Mouse (Mus musculus): ENCODE measurements at regions not wholly inside any gene's neighbourhood (a gene's known extent, or its start where the extent isn't known, plus 50 kb on each side); places are given as distances from the start of the nearest gene placed in this dataset.

DNA sequence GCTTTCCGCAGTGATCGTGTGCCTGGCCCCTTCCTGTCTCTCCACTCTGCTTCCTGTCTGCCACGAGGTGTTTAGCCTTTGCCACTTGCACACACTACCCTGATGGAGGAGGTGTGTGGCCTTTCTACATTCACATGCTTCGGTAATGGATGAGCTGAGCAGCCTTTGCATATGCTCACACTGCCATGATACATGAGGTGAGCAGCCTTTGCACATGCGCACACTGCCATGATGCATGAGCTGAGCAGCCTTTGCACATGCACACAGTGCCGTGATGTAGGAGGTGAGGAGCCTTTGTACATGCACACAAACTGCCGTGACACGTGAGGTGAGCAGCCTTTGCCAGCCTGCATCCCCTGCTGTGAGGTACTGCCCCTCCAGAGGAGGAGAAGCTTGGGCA lies 58.3 kb downstream of the Erv3 start:
- intact Hi-C loops (cut with DNase I): no loop called here
- no peak for DNase-seq

DNA sequence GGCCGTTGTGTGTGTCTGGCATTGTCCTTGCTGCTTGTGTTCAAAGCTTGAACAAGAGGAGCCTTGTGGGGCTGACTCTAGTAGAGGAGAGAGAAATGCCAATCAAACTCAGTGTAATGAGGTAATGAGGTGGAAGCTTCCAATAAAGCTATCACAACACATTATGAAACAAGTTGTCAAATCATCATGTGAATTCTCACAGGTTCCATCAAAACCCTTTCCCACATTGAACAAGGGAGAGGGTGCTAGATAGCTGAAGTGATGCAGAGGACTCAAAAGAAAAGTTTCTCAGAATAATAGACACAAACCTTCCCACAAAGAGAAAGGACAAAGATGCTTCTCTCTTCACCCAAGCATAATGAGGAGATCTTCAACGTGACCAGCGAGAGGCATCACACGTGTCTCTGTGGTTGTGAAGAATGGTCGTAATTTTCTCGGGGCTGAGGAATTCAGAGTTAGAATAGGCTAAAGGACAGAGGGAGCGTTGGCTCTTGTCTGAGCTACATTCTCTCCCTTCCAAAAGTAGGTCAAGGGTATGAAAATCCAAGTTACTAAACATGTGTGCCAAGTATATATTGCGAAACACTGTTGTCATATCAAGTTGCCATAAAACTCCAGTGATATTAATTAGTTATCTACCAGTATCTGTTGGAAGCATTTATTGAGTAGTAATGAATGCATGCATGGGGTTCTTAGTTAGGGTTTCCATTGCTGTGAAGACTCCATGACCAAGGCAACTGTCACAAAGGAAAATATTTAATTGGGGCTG lies 59.2 kb downstream of the Erv3 start:
- intact Hi-C loops (cut with DNase I): no loop called here
- DNase-seq: no peak

DNA sequence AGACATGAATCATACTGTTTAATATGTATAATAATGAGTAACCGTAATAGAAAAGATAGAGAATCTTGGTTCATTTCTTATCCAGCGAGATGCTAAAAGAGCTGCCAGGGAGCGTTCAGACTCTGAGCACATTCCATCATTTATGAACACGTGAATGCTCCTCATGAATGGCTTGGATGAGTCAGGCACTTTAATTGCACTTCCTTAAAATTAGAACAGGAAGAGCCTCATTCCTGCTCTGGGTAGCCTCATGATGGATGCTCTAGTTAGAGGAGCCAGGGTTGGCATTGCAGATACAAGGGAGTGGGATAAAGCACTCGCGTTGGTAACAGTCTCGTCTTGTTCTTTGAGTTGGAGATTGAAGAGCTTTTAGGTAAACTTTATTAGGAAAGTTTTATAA lies 60.1 kb downstream of the Erv3 start:
- intact Hi-C loops (cut with DNase I): no loop called here
- DNase-seq: no peak

GRCm38 (mm10) chr2:131797001-131797693 lies 62.4 kb downstream of the Erv3 start:
- intact Hi-C loops (cut with DNase I): no loop called here

DNA sequence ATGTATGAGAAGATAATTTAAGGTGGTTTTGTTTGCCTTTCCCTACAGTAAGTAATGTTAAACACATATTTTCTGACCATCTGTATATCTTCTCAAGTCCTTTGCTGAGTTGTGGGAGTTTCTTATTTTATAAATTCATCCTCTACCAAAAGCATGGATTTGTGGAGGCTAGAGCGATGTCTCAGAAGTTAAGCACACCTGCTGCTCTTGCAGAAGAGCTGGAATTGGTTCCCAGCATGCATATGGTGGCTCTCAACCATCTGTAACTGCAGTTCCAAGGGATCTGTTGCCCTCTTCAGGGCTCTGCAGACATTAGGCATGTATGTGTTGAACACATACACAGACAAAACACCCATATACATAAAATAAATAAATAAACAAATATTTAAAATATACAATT lies 84.2 kb downstream of the Erv3 start:
- no peak for DNase-seq
- intact Hi-C loops (cut with DNase I): no loop called here

More at GRCm38 (mm10) chr2:131797001-131797693, 62.4 kb downstream of the Erv3 start:
- no peak for DNase-seq

DNA sequence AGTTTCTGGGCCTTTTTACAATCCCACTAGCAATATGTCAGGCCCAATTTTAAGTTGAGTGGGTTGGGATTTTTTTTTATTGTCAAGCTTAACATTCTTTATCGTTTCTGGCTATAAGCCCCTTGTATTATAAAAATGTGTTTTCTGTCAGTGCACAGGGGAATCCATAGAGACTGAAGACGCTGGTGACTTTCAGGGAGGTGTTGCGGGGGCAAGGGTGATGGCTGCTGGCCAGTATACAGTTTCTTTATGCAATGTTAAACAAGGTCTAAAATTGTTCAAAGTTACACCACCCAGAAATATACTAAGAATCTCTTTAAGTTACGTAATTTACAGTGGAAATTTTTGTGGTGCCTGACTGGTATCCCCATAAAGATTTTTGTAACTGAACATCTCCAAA lies 85.9 kb downstream of the Erv3 start:
- DNase-seq: no peak

DNA sequence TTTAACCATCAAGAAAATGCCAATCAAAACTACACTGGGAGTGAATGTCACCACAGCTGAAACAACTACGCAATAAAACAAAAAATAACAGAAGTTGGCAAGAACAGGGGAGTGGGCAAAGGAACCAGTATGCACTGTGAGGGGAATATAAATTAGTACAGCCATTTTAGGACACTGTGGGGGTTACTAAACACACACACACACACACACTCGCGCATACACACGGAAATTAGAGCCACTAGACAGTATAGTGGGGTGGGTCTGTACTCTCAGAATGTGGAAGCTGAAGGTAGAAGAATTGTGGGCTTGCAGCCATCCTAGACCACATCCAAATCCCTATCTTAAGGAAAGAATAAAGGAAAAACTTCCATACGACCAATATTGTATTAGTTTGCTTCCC lies 87.4 kb downstream of the Erv3 start:
- intact Hi-C loops (cut with DNase I): loop anchor here (5.0 kb wide), 1 partner anchor 210 kb away; the partner anchor contains the start of gene Adra1d

More for the DNA sequence above, 85.9 kb downstream of the Erv3 start:
- intact Hi-C loops (cut with DNase I): loop anchor here (5.0 kb wide), 1 partner anchor 211 kb away; the partner anchor contains the start of gene Adra1d

DNA sequence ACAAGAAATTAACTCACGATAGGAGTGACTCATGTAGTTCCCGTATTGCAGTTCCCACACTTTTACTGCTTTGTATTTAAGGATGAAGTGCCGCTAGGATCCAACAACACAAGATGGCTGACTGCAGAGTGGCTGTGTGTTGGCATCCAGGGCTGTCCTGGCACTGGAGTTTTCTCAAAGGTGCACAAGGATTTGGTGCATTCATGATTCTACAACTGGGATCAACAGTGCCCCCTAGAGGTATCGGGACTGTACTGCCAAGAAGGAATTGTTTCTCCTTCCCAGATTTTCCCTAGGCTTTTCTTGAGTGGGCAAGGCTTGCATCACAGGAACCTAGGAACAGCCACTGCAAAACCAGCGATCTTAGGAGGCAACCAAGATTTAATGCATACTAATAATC lies 88.7 kb downstream of the Erv3 start:
- intact Hi-C loops (cut with DNase I): loop anchor here (2.0 to 5.0 kb wide), 2 partner anchors 209 to 226 kb away; partner anchors contain the start of gene Adra1d
- DNase-seq: peak in 1 of 2 experiments; percentile 11

More for the DNA sequence above, 87.4 kb downstream of the Erv3 start:
- no peak for DNase-seq

GRCm38 (mm10) chr2:131769656-131770210 lies 89.8 kb downstream of the Erv3 start:
- no peak for DNase-seq
- intact Hi-C loops (cut with DNase I): loop anchor here (2.0 to 5.0 kb wide), 2 partner anchors 207 to 225 kb away; partner anchors contain the start of gene Adra1d

- intact Hi-C loops (cut with DNase I): no loop called here
- DNase-seq: no peak
Observed at GRCm38 (mm10) chr2:131766500-131766899, 93.0 kb downstream of the Erv3 start.

- intact Hi-C loops (cut with DNase I): no loop called here
Observed at GRCm38 (mm10) chr2:131761507-131761906, 98.0 kb downstream of the Erv3 start.

DNA sequence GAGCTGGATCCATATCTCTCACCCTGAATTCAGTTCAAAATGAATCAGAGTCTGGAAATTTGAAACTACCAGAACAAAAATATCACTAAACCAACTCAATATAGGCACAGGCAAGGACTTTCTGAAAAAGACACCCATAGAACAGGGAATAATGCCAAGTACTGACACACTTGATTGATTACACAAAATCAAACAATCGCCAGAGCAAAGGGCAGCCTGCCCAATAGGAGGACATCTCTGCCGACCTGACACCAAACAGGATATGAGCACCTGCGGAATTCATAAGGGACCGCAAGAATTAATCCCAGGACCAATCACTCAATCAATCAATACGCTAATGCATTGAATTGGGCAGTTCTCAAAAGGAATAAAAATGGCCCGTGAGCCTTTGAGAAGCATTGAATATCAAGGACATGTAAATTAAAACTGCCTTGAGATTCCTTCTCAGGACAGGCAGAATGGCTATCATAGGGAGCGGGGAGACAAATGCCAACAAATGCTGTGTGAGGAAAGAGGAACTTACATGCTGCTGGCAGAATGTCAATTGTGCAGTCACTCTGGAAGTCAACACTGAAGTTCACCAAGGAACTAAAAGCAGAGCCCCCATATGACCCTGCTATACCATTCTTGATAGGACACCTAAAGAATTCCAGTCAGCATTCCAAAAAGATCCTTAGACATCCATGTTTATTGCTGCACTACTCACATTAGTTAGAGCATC lies 102.2 kb downstream of the Erv3 start:
- DNase-seq: no peak
- intact Hi-C loops (cut with DNase I): no loop called here

More at GRCm38 (mm10) chr2:131761507-131761906, 98.0 kb downstream of the Erv3 start:
- DNase-seq: no peak

DNA sequence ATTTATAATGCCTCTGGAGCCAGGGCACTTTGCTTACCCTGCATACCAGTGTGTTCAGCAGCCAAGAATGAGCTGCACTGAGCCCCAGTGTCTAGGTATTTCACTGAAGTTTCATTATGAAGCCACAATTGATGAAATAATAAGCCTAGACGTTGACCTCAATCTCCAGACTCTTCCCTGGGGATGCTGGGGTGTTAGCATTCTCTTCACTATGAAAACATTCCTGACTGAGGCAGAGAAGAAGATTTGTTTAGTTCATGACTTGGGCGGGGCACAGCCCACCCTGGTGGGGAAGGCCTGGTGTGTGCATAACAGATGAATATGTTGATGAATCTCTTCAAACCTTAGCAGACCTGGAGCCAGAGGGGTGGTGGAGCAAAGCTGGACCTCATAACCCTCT lies 104.4 kb downstream of the Erv3 start:
- intact Hi-C loops (cut with DNase I): no loop called here
- no peak for DNase-seq

- intact Hi-C loops (cut with DNase I): no loop called here
Observed at GRCm38 (mm10) chr2:131753436-131753835, 106.1 kb downstream of the Erv3 start.

GRCm38 (mm10) chr2:131750679-131751078 lies 108.9 kb downstream of the Erv3 start:
- intact Hi-C loops (cut with DNase I): no loop called here
- DNase-seq: no peak

More at GRCm38 (mm10) chr2:131753436-131753835, 106.1 kb downstream of the Erv3 start:
- DNase-seq: no peak

GRCm38 (mm10) chr2:131750206-131750605 lies 109.3 kb downstream of the Erv3 start:
- DNase-seq: no peak
- intact Hi-C loops (cut with DNase I): no loop called here

DNA sequence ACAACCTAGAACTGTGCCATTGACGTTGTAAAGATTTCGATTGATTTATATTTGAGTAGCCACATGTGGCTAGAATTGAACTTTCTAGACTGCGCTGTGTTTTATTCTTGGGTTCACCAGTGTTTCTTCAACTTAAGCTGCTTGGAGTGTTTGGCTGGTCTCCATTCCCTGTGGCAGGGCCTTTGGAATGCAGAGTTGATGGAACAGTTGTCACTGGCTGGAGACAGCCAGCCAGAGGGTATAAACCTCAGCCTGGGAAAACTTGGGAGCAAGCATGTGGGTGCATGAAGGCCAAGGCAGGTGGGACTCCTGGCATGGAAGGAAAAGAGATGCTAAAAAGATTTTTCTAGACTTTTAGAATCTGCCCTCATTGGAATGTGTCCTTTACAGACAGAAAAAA lies 109.8 kb downstream of the Erv3 start:
- intact Hi-C loops (cut with DNase I): no loop called here
- DNase-seq: no peak

DNA sequence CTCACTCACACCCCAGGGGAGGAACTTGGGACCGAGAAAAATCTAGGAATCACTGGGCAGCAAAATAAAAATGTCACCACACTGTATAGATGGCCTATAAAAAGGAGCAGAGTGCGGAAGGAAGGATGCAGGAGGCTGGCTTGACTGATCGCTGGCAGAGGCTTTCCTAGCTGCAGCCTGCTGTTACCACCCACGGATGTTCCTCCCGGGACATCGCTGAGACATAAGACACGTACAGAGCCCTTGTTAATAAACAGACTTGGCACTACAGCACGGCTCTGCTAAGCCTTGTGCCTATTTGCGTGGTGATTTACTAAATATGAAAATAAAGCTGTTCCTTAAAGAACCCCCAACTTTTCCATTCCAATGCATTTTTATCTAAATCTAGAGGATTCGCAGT lies 110.8 kb downstream of the Erv3 start:
- intact Hi-C loops (cut with DNase I): no loop called here
- no peak for DNase-seq

- no peak for DNase-seq
- intact Hi-C loops (cut with DNase I): no loop called here
Observed at GRCm38 (mm10) chr2:131747707-131748106, 111.8 kb downstream of the Erv3 start.

DNA sequence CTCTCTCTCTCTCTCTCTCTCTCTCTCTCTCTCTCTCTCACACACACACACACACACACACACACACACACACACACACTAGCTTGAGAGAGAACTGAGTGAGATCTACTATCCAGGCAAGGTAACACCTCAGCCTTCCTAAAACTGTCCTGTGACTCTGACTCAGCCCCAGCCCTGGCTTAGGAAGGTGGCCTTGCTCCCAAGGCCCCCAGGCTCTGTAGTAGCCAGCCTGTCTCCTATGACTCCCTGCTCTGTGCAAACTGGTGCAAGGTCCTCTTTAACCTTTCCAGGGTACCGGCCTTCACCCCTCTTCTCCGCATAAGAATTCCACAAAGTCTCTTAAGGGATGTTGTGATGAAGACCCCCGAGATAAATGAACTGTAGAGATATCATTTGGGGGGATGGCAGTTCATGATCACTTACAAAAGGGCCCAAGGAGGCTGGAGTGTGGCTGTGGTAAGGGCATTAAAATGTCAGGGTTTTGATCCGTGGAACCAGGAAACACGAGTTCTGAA lies 114.1 kb downstream of the Erv3 start:
- DNase-seq: no peak
- intact Hi-C loops (cut with DNase I): no loop called here

Measured in gastrocnemius, postnatal 36 days (tissue).